Mouse (Mus musculus): ENCODE measurements around the gene Babam2. TPM values are rescaled to one million over a fixed set of nuclear protein-coding genes. Genes with fewer than 3 reads are reported as not detected.
"Not testable (repeated sequence)": the region's sequence is repeated elsewhere in the genome, so short reads cannot be mapped to it uniquely, and the experiment has no call there.

The Babam2 gene
- polyA plus RNA-seq, 2 experiments = 15.3 to 21.2 TPM

DNA sequence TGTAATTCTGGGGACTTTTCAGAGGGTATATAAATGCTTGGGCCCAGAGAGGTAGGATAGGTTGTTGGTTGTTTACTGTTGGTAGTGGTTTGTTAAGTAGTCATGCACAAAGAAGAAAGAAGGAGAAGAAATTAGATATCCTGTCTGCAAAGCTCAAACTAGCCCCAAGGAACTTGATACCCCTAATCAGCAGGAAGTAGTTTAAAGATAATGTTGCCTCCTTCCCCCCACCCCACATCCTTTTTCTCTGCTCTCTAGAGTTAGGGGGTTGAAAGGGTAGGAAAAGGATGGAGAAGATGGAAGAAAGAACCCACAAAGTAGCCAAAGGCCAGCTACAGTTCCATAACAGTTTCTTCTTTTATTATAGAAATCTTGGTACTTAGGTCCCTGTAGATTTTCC, 99.5 kb downstream of the Babam2 start:
- ATAC-seq (ENCODE audit: insufficient read depth) (no peak), DNase-seq (ENCODE audit: low read depth in 3 of 3, low spot score in 3 of 3) (no peak)
- no peak overlapping the region for H3K27ac ChIP-seq
- H3K36me3 ChIP-seq (replicated peaks; ENCODE audit: control insufficient read depth, insufficient read depth, low read depth) = no peaks in the 10 kb centered on the region
- no peaks in the 10 kb centered on the region for H3K9me3 ChIP-seq (ENCODE audit: control insufficient read depth, low read length)
- peaks cover 0 to 6% of the 10 kb centered on the region in 2 experiments; a peak in 1 of 4 replicates for H3K4me1 ChIP-seq (replicated peaks; ENCODE audit: control insufficient read depth in 2 of 2, insufficient read depth in 2 of 2, low read length in 1 of 2)
- no peaks in the 10 kb centered on the region for H3K27me3 ChIP-seq (ENCODE audit: control insufficient read depth, insufficient read depth, low read length)
- H3K9ac ChIP-seq (replicated peaks) = no peak overlapping the region
- H3K4me3 ChIP-seq (ENCODE audit: insufficient read depth in 1 of 2, low read depth in 2 of 2, low read length in 2 of 2) = no peak overlapping the region
- no peak overlapping the region for H3K4me2 ChIP-seq (ENCODE audit: low read depth)
- TF ChIP-seq EP300 (IDR thresholded peaks at IDR 0.05; ENCODE audit: low read depth) = no peak
- no peak for TF ChIP-seq CTCF (IDR thresholded peaks at IDR 0.05; ENCODE audit: low read depth)

DNA sequence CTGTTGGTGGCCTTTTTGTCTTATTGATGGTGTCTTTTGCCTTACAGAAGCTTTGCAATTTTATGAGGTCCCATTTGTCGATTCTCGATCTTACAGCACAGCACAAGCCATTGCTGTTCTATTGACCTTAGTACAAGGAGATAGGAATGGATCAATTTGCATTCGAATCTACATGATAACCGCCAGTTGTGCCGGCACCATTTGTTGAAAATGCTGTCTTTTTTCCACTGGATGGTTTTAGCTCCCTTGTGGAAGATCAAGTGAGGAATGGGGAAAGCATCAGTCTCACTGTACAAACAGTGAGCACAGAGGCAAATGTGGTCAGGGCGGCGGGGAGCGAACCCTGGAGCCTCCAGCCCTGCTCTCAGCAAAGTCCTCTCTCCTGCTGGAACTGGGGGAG, 106.7 kb downstream of the Babam2 start:
- H3K4me1 ChIP-seq (replicated peaks; ENCODE audit: control insufficient read depth in 2 of 2, insufficient read depth in 2 of 2, low read length in 1 of 2); H3K9me3 ChIP-seq (ENCODE audit: control insufficient read depth, low read length); H3K4me3 ChIP-seq (ENCODE audit: insufficient read depth in 1 of 2, low read depth in 2 of 2, low read length in 2 of 2); H3K27ac ChIP-seq; H3K36me3 ChIP-seq (replicated peaks; ENCODE audit: control insufficient read depth, insufficient read depth, low read depth); ATAC-seq (ENCODE audit: insufficient read depth); H3K9ac ChIP-seq (replicated peaks); DNase-seq (ENCODE audit: low read depth in 3 of 3, low spot score in 3 of 3); H3K27me3 ChIP-seq (ENCODE audit: control insufficient read depth, insufficient read depth, low read length); H3K4me2 ChIP-seq (ENCODE audit: low read depth): not testable (repeated sequence)
- WGBS (ENCODE audit: insufficient replicate concordance) = 82% methylated on average over 8 of the region's 8 CpGs

DNA sequence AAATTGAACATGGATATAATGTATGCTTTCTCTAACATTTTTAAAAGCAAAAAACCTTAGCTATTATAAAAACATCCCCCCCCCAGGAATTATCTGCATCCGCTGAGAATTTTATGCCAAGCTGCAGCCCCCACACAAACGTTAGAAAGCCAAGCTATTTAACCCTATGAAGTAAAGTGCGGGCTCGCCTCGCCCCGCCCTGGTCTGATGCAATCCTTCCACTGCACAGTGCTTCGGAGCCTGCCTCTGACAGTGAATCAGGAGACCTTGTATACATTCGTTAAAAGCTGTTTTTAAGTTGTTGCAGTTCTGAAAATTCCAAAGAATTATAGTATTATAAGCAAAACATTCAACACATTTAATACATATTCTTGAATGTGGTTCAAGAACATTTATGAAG, 107.3 kb downstream of the Babam2 start:
- Histone ChIP-seq H3K27ac (no peak overlapping the region), H3K36me3 (replicated peaks; ENCODE audit: control insufficient read depth, insufficient read depth, low read depth) (no peaks in the 10 kb centered on the region), H3K4me2 (ENCODE audit: low read depth) (no peak overlapping the region), H3K4me1 (replicated peaks; ENCODE audit: control insufficient read depth in 2 of 2, insufficient read depth in 2 of 2, low read length in 1 of 2) (peaks cover 0 to 4% of the 10 kb centered on the region in 2 experiments; a peak in 2 of 4 replicates), H3K9ac (replicated peaks) (no peak overlapping the region), H3K27me3 (ENCODE audit: control insufficient read depth, insufficient read depth, low read length) (no peaks in the 10 kb centered on the region), H3K9me3 (ENCODE audit: control insufficient read depth, low read length) (no peaks in the 10 kb centered on the region), H3K4me3 (ENCODE audit: insufficient read depth in 1 of 2, low read depth in 2 of 2, low read length in 2 of 2) (no peak overlapping the region)
- TF ChIP-seq EP300 (IDR thresholded peaks at IDR 0.05; ENCODE audit: low read depth) (no peak), CTCF (IDR thresholded peaks at IDR 0.05; ENCODE audit: low read depth) (no peak)
- ATAC-seq (ENCODE audit: insufficient read depth) = no peak
- DNase-seq (ENCODE audit: low read depth in 3 of 3, low spot score in 3 of 3) = no peak
- 49% methylated on average over 8 of the region's 8 CpGs for WGBS (ENCODE audit: insufficient replicate concordance)

DNA sequence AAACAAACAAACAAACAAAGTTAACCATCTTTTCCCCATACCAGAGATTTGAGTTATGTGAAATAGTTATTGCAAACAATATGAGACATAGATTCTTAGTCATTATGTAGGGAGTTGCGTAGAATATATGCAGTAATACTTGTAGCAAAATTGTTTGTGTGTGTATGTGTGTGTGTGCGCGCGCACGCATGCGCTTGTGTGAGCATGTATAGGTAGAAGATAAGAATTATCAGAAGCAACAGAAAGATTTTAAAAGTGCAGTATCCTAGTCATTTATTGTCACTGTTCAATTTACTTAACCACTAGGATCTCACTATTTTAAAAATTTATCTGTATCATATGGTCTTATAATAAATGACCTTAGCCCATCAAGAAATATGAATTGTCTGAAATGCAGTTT, 109.8 kb downstream of the Babam2 start:
- no peak overlapping the region for H3K27ac ChIP-seq
- TF ChIP-seq CTCF (IDR thresholded peaks at IDR 0.05; ENCODE audit: low read depth) = no peak
- TF ChIP-seq EP300 (IDR thresholded peaks at IDR 0.05; ENCODE audit: low read depth) = no peak
- no peaks in the 10 kb centered on the region for H3K9me3 ChIP-seq (ENCODE audit: control insufficient read depth, low read length)
- no peak for ATAC-seq (ENCODE audit: insufficient read depth)
- no peaks in the 10 kb centered on the region for H3K36me3 ChIP-seq (replicated peaks; ENCODE audit: control insufficient read depth, insufficient read depth, low read depth)
- no peak overlapping the region for H3K4me3 ChIP-seq (ENCODE audit: insufficient read depth in 1 of 2, low read depth in 2 of 2, low read length in 2 of 2)
- 82% methylated on average over 6 of the region's 6 CpGs for WGBS (ENCODE audit: insufficient replicate concordance)
- no peak overlapping the region for H3K9ac ChIP-seq (replicated peaks)
- no peaks in the 10 kb centered on the region for H3K27me3 ChIP-seq (ENCODE audit: control insufficient read depth, insufficient read depth, low read length)
- no peak for DNase-seq (ENCODE audit: low read depth in 3 of 3, low spot score in 3 of 3)
- H3K4me2 ChIP-seq (ENCODE audit: low read depth) = no peak overlapping the region
- peaks cover 4 to 14% of the 10 kb centered on the region in 2 experiments for H3K4me1 ChIP-seq (replicated peaks; ENCODE audit: control insufficient read depth in 2 of 2, insufficient read depth in 2 of 2, low read length in 1 of 2)

DNA sequence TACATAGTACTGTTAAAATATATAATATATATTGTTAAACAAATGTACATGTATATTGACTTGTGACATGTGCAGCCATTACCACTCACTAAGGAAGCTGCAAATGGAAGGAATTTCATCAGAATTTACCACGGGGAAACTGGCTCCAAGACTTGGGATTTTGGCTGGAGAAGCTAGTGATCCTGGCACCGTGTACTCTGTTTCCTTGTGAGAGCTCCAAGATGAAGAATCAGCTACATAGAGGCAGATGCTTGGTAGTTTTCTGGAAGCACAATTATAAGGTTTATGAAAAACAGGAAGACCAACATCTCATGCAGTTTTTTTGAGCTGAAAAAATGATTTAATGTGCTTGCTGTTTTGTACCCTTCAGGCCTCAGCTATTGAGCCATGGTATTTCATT, 110.8 kb downstream of the Babam2 start:
- H3K9ac ChIP-seq (replicated peaks) = no peak overlapping the region
- no peak overlapping the region for H3K27ac ChIP-seq
- no peaks in the 10 kb centered on the region for H3K27me3 ChIP-seq (ENCODE audit: control insufficient read depth, insufficient read depth, low read length)
- H3K4me2 ChIP-seq (ENCODE audit: low read depth) = no peak overlapping the region
- WGBS (ENCODE audit: insufficient replicate concordance) = 65% methylated on average over 2 of the region's 2 CpGs
- no peaks in the 10 kb centered on the region for H3K9me3 ChIP-seq (ENCODE audit: control insufficient read depth, low read length)
- no peak for ATAC-seq (ENCODE audit: insufficient read depth)
- no peak overlapping the region for H3K4me3 ChIP-seq (ENCODE audit: insufficient read depth in 1 of 2, low read depth in 2 of 2, low read length in 2 of 2)
- H3K36me3 ChIP-seq (replicated peaks; ENCODE audit: control insufficient read depth, insufficient read depth, low read depth) = no peaks in the 10 kb centered on the region
- DNase-seq (ENCODE audit: low read depth in 3 of 3, low spot score in 3 of 3) = no peak
- H3K4me1 ChIP-seq (replicated peaks; ENCODE audit: control insufficient read depth in 2 of 2, insufficient read depth in 2 of 2, low read length in 1 of 2) = peaks cover 4 to 14% of the 10 kb centered on the region in 2 experiments
- TF ChIP-seq CTCF (IDR thresholded peaks at IDR 0.05; ENCODE audit: low read depth) (no peak), EP300 (IDR thresholded peaks at IDR 0.05; ENCODE audit: low read depth) (no peak)
